Mouse (Mus musculus) frontal cortex, adult (tissue): ENCODE results near the gene Gtpbp4.
"Not testable (repeated sequence)": the region's sequence is repeated elsewhere in the genome, so short reads cannot be mapped to it uniquely, and the experiment has no call there.

Experiments
- ATAC-seq: cut with Nextera tagmentation; 2 replicates; pipeline ENCODE4 v1.9.2; 2017; ENCODE audit warnings: mild to moderate bottlenecking, moderate library complexity, mixed read lengths; ENCODE audit not compliant: low TSS enrichment

The Gtpbp4 gene

GRCm38 (mm10) chr13:8995990-8996786 lies at the start of gene Gtpbp4:
Gtpbp4 (minus strand) TSS chr13:8996083.
- ATAC-seq = peak; percentile 99

DNA sequence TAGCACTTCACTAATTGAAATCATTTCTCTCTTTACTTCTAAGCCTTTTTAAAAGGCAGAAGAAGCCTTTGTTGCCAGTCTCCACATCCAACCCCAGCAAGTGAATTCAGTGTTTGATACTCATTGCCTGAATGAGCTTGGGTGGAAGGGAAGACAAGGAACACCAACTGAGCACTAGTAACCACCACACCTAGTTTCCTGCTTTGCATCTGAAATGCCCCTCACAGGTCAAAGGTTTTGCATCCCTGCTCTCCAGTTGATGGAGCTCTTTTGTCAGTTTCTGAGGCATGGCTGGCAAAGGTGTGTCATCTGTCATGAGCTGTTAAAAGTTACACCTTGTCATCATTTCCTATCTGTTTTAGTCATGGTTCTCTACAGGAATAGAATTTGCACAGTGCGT lies 48.8 kb upstream of the Gtpbp4 start:
- no peak for ATAC-seq

DNA sequence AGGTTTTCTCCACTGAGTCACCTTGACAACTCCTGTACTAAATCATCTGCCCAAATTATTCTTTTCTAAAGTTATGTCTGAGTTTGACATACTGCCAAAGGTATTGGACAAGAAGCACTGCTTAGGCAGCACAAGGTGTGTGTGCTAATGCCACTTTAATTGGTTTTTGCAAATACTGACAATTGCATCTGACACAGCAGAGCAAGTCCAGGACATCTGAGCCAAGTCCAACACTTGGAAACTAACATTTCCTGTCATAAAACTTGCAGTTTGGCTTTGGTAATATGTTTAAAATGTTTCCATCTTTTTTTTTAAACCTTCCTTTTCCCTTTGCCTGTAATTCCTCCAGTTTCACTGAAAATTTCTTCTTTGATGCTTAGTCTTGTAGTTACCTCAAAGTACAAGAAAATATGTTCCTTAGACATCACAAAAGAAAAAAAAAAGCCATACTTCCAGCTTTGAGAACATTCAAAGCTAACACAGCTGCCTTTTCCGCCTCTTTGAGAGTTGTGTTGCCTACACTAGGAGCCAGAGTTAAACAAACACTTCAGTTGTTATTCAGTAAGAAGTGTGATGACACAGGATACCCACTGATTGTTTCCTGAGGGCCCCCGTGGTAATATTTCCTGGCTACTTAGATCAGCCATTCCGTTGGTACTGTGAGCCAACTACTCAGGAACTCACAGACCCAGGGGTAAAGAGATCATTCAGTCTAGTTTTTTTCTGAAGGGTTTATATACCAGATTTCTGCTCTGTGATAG lies 47.6 kb upstream of the Gtpbp4 start:
- ATAC-seq = no peak

GRCm38 (mm10) chr13:9040626-9041025 lies 44.7 kb upstream of the Gtpbp4 start:
- ATAC-seq = no peak

- ATAC-seq = no peak
These were observed 36.2 kb upstream of the Gtpbp4 start for GRCm38 (mm10) chr13:9031996-9032661.

DNA sequence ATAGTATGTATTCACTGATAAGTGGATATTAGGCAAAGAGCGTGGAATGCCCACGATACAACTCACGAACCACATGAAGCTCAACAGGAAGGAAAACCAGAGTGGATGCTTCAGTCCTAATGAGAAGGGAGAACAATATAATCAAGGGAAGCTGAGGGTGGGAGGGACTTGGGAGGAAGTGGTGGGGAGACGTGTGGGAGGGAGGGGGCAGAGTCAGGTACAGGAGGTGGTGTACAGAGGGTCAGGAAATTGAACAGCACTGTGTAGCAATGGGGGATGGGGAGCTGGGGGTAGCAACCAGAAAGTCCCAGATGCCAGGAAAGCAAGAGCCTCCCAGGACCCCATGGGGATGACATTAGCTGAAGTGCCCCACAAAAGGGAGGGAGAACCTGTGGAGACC lies 34.5 kb upstream of the Gtpbp4 start:
- no peak for ATAC-seq

- no peak for ATAC-seq
These were observed 31.4 kb upstream of the Gtpbp4 start for GRCm38 (mm10) chr13:9027251-9027650.

DNA sequence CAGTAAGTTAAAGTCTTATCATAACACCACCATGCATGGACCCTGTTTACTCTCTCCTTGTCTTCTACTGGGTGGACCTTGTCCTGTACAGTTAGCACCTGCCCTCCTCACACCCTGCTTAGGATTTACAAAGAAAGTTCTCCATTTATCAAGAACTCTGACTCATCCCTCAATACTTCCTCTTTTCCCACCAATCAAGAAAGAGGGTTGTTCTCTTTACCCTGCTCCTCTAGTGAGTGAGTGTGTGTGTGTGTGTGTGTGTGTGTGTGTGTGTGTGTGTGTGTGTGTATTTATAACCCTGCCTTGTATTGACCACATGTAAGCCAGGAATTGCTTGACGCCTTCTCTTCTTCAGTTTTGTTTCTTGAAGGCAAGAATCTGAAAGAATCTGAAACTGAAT lies 26.7 kb upstream of the Gtpbp4 start:
- ATAC-seq = no peak

GRCm38 (mm10) chr13:9021556-9021955 lies 25.7 kb upstream of the Gtpbp4 start:
- ATAC-seq = no peak

DNA sequence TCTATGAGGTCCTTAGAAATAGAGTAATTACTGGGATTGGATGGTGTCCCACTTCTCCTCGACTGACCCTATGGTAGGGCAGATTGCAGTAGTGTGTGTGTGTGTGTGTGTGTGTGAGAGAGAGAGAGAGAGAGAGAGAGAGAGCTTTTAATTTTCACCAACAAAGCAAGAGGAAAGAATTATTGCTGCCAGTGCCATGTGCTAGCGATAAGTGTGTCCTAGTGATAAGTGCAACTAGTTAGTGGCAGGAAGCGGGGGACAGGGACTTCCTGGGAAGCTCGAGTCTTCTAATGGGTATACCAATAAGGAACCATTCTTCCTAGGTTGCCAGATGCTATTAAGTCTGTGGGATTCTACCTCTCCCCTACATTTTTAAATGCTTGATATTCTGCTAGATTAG lies 23.8 kb upstream of the Gtpbp4 start:
- ATAC-seq = no peak

DNA sequence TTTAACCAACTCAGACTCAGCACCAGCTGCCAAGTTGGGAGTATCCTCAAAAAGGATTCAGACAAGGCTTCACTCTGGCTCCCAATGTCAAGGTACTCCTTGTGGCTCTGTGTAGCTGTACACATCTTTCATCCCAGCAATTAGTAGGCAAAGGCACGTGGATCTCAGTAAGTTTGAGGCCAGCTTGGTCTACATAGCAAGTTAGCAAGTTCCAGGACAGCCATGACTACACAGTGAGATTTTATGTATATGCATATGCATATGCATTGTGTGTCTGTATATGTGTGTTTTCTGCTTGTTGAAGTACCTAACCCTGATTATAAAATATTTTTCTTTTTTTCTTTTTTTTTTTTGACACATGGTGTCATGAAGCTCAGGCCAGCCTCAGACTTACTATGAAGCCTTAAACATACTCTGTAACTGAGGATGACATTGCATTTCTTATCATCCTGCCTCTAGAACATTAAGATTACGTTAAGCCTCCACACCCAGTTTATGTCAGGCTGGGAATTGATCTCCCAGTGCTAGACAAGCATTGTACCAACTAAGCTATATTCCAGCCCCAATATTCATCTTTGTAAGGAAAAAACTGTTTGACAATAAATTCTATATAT lies 23.2 kb upstream of the Gtpbp4 start:
- no peak for ATAC-seq

DNA sequence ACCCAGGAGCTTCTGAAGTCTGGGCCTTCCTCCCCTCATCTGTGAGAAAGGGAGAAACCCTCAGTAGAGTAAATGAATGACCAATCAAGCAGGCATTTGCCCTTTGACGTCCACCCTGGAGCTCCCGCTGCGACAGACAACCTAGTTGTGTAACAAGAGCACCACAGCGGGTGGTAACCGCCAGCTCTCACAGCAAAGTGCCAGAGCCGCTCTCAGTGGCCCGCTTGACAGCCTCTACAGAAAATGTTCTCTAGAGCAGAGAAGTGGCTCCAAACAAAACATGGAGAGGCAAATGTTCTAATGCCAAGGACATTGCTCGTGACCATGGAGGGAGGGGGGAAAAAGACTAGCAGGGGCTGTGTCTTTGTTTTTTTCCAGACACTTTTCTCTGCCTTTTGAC lies 21.3 kb upstream of the Gtpbp4 start:
- ATAC-seq = no peak

GRCm38 (mm10) chr13:9014431-9014830 lies 18.5 kb upstream of the Gtpbp4 start:
- ATAC-seq = no peak

DNA sequence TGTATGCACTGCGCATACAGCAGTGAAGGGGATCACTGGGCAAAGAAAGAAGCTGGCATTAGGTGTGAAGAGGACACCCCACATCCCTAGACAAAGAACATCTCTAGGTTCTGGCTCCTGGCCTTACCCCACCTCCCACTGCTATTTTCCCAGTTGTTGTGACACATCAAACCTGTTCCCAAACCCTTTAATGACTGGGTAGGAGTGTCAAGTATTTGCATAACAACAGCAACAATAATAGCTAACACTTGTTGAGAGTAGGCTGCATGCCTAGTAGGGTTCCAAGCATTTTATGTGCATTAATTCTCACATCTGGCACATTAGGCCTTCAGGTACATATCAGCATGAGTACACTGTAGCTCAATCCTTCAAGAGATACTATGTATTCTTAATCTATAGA lies 17.6 kb upstream of the Gtpbp4 start:
- ATAC-seq = no peak

DNA sequence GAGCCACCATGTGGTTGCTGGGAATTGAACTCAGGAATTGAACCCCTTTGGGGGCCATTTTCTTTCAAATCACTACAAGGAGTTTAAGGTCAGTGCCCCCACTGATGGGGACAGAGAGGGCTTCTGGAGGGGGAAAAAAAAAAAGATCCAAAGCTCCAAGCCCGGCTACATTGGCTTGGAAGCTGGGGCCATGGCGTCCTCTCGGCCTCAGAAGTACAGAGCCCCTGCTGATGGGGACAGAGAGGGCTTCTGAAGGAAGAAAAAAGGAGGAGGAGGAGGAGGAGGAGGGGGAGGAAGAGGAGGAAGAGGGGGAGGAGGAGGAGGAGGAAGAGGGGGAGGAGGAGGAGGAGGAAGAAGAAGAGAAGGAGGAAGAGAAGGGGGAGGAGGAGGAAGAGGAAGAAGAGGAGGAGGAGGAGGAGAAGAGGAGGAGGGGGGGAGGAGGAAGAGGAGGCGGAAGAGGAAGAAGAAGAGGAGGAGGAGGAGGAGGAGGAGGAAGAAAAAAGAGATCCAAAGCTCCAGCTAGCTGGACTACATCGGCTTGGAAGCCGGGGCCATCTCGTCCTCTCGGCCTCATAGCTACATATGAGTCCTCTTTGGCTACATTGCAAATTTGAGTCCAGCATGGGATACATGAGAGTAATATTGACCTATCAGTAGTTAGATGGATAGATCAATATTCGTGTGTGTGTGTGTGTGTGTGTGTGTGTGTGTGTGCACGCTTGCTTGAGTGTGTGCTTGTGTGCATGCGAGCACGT lies 15.9 kb upstream of the Gtpbp4 start:
- peak; percentile 79; the same call in 1 of the 2 replicates for ATAC-seq

GRCm38 (mm10) chr13:9003306-9003705 lies 7.4 kb upstream of the Gtpbp4 start:
- ATAC-seq = no peak

DNA sequence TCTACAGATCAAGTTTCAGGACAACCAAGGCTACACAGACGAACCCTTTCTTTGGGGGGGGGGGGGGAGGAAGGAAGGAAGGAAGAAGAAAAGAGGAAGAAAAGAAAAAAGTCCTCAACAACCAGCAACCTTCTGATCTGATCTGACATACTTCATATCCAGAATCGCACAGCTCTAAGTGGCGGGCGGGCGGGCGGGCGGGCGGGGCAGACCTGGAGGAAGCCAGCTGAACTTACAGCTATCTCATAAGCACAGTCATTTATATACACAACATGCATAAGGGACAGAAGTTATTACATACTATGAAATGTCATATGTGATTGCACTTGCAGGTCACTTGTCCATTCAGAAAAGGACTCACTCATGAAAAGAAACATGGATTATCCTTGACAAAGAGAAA lies 3.6 kb upstream of the Gtpbp4 start:
- ATAC-seq = no peak

DNA sequence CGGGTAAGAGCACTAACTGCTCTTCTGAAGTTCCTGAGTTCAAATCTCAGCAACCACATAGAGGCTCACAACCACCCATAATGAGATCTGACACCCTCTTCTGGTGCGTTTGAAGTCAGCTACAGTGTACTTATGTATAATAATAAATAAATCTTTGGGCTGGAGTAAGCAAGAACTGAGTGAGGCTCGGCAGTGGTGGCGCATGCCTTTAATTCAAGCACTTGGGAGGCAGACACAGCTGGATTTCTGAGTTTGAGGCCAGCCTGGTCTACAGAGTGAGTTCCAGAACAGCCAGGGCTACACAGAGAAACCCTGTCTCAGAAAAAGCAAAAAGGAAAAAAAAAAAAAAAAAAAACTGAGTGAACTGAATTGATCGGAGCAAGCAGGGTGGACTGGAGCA lies 1.3 kb upstream of the Gtpbp4 start:
- ATAC-seq = not testable (repeated sequence)

DNA sequence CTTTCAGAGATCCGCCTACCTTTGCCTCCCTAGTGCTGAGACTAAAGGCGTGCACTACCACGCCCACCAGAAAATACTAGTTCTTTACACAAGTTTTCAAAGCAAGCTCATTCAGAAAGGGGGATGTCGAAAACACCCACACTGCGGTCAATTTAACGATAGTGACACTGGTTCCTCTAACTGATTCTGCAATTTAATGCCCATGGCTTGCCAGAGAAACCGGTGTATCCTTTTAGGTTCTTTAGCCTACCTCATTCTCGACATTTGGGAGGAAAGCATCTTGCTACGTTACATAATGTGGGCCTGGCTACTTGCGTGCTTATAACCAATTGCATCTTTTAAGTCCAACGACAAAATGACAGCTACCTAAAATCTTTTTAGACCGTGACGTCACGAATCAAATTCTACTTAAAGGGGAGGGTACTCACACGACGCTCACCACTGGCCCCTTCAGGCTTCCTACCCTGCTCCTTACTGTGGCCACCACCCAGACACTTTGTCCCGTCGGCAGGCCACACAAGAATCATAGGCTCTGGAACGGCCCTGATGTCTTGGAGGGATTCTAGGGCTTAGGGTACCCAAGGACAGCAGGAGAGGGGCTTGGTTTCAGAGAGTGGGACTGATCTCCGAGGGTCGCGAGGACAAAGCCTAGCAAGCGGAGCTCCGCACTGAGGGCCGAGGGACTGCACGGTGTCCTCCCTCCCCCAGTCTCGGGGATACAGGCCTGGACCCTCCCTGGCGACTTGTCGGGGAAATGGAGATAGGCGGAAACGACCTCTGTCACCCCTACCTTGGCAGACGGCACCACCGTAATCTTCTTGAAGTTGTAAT lies 509 bp downstream of the Gtpbp4 start:
- peak; percentile 49 for ATAC-seq

DNA sequence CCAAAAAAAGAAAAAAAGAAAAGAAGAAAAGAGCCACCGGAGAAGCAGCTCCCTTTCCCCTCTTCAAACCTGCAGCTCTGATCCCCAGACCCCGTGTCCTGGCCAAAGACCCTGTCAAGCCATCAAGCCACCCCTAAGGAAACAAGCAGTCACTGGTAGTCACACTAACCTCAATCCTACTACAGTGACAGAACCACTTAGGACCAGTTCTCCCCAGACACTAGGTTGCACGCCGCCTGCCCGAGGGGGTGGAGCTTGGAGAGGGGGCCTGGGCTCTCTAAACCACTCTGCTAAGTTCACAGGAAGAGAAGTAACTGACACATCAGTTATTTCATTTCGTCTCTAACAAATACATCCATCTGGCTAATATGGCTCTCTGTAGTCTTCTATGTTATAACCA lies 3.7 kb downstream of the Gtpbp4 start:
- ATAC-seq = no peak

- 0 out of 2 replicates have a peak, but pooled peaks have one; percentile 27 for ATAC-seq
These were observed 22.9 kb downstream of the Gtpbp4 start for GRCm38 (mm10) chr13:8972972-8973371.
